ENCODE assay signal across 8 mouse cellular contexts in the genomic region with DNA sequence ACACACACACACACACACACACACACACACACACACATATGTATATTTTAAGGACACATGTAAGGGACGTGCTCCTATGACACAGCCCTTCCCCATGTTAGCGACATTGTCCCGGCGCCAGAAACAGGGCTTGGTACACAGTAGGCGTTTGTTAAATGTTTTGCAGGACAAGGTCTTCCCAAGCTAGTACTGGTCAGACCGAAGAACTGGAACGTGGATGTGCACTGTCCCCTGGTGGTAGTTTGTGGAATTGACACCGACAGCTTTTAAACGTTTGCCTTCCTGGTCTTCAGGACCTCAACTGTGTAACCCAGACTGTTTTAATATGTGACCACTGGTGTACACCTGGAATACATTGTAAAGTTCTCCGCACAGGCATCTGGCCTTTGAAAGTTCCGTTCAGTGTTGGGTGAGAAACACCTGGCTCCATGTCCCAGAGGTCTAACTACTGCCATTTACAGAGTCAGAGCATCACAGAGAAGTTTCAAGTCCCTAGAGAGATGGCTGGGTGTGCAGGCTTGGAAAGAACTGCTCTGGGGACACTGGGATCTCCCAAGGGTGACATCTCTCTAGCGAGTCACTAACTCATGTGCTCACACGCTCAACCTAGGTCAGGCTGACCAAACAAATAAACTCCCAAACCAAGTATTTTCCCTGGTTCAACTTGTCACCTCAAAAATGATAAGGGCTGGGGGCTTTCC. TPM values are rescaled to one million over a fixed set of nuclear protein-coding genes. Genes with fewer than 3 reads are reported as not detected.
DNase-seq lines count a peak whose midpoint lies in the region; ATAC-seq lines count a peak whose summit lies in the region.

No protein-coding gene starts in this region.

- H3K9ac ChIP-seq in intestine, embryonic 15.5 days = no peak overlapping the region
- no peak overlapping the region for H3K9ac ChIP-seq in midbrain, embryonic 11.5 days (ENCODE audit: low read length)

- DNase-seq in adrenal gland, adult (ENCODE audit: inconsistent age in 2 of 2, low spot score in 1 of 2) = peak; percentile 85 to 96
- DNase-seq in embryo, embryonic 10 days (ENCODE audit: low spot score) = peak; percentile 93
- DNase-seq in gastrocnemius, postnatal 36 days = peak; percentile 70 to 73
- peak; percentile 85 to 91 for DNase-seq in left cerebral cortex, postnatal 25 days (ENCODE audit: low spot score in 2 of 2)
- peak; percentile 99 for DNase-seq in midbrain, embryonic 11.5 days (ENCODE audit: low spot score, missing footprints)
- peak; percentile 80 for DNase-seq in right cerebral cortex, postnatal 4 days
- peak; percentile 71 for DNase-seq in yolk sac, embryonic 10.5 days (ENCODE audit: low spot score)

- H3K36me3 ChIP-seq in intestine, embryonic 15.5 days = no peaks in the 10 kb centered on the region
- no peaks in the 10 kb centered on the region for H3K36me3 ChIP-seq in midbrain, embryonic 11.5 days (ENCODE audit: control insufficient read depth, insufficient read depth, low read length)

- no peaks in the 10 kb centered on the region for H3K9me3 ChIP-seq in intestine, embryonic 15.5 days
- no peaks in the 10 kb centered on the region for H3K9me3 ChIP-seq in midbrain, embryonic 11.5 days (ENCODE audit: control insufficient read depth, low read length)

- no peaks in the 10 kb centered on the region for H3K27me3 ChIP-seq in intestine, embryonic 15.5 days (replicated peaks)
- H3K27me3 ChIP-seq in midbrain, embryonic 11.5 days (ENCODE audit: control insufficient read depth, insufficient read depth, low read length) = no peaks in the 10 kb centered on the region; the same call in none of the 2 replicates

- H3K4me3 ChIP-seq in intestine, embryonic 15.5 days (replicated peaks) = no peak overlapping the region
- no peak overlapping the region for H3K4me3 ChIP-seq in midbrain, embryonic 11.5 days (ENCODE audit: low read depth, low read length)

- H3K27ac ChIP-seq in intestine, embryonic 15.5 days = no peak overlapping the region
- H3K27ac ChIP-seq in midbrain, embryonic 11.5 days (ENCODE audit: low read depth, low read length) = no peak overlapping the region

- WGBS in intestine, embryonic 15.5 days = 9% methylated on average over 13 of the region's 13 CpGs
- 8% methylated on average over 13 of the region's 13 CpGs for WGBS in midbrain, embryonic 11.5 days

- peak; percentile 44 for ATAC-seq in intestine, embryonic 15.5 days
- ATAC-seq in midbrain, embryonic 11.5 days (ENCODE audit: low FRiP score) = peak; percentile 33

- H3K4me2 ChIP-seq in intestine, embryonic 15.5 days (replicated peaks) = peak overlapping the region; percentile 93
- H3K4me2 ChIP-seq in midbrain, embryonic 11.5 days = no peak overlapping the region

- peaks cover 24% of the 10 kb centered on the region for H3K4me1 ChIP-seq in intestine, embryonic 15.5 days (replicated peaks)
- peaks cover 29% of the 10 kb centered on the region for H3K4me1 ChIP-seq in midbrain, embryonic 11.5 days (ENCODE audit: control insufficient read depth, insufficient read depth, low read length)

- intact Hi-C loops in gastrocnemius, postnatal 36 days (cut with DNase I) = loop anchor here (1.0 kb wide), 1 partner anchor 230 kb away; no protein-coding TSS in a partner anchor
- intact Hi-C loops in left cerebral cortex, postnatal 25 days (cut with DNase I) = loop anchor here (1.0 to 5.0 kb wide), 2 partner anchors 119 to 230 kb away; no protein-coding TSS in a partner anchor

RNA-seq across cellular contexts. Expression of a gene that starts 1.3 kb away (rescaled TPM):
- 10 to 100 TPM; 14.0 to 19.0 TPM for total RNA-seq in gastrocnemius, postnatal 36 days (2021)
- polyA plus RNA-seq in intestine, embryonic 15.5 days (2015; fragmentation: Nextera tagmentation; extraction: Ambion mirVana) = 3.3 TPM in 2 replicates
- total RNA-seq in left cerebral cortex, postnatal 25 days (2021) = 10 to 100 TPM; 98.0 to 99.8 TPM
- polyA plus RNA-seq in midbrain, embryonic 11.5 days (2014; fragmentation: Nextera tagmentation; extraction: Ambion mirVana) = 20.0 and 20.1 TPM in 2 replicates

Comparison
In these comparisons a context has a peak if more than half of its experiments do, and no peak if none do; other contexts are left out.
1. RNA of a gene that starts 1.3 kb away (total RNA-seq): 98.0 to 99.8 TPM in left cerebral cortex, postnatal 25 days; 14.0 to 19.0 TPM in gastrocnemius, postnatal 36 days; every median in the first group is over 4 times any median in the second.
2. Peak in every context shown above with its lines, with median percentiles within 50 percentile points of each other: DNase-seq.